Mouse (Mus musculus) erythroblast, embryonic 14.5 days (primary cell): ENCODE measurements around the gene Map4. TPM values are rescaled to one million over a fixed set of nuclear protein-coding genes. Genes with fewer than 3 reads are reported as not detected.
"Not testable (repeated sequence)": the region's sequence is repeated elsewhere in the genome, so short reads cannot be mapped to it uniquely, and the experiment has no call there.

Source experiments
- H3K27me3 ChIP-seq: 2 replicates; pipeline ENCODE4 v1.6.1; 2012; ENCODE audit warnings: inconsistent platforms; ENCODE audit not compliant: control insufficient read depth
- H3K36me3 ChIP-seq: 2 replicates; pipeline ENCODE4 v1.6.1; 2012; ENCODE audit warnings: mild to moderate bottlenecking, inconsistent platforms; ENCODE audit not compliant: control insufficient read depth
- H3K4me1 ChIP-seq: 2 replicates; pipeline ENCODE4 v1.6.1; 2012; ENCODE audit warnings: inconsistent platforms; ENCODE audit not compliant: control insufficient read depth
- H3K4me3 ChIP-seq: replicated peaks from 2 replicates; pipeline ENCODE3; 2012; ENCODE audit warnings: moderate library complexity, mild to moderate bottlenecking, inconsistent platforms
- H3K9me3 ChIP-seq: 2 replicates; pipeline ENCODE4 v1.6.1; 2012; ENCODE audit warnings: low read length, inconsistent platforms, mixed read lengths; ENCODE audit not compliant: control insufficient read depth
- GATA1 ChIP-seq: IDR thresholded peaks from 2 replicates; pipeline ENCODE4 v1.6.1; 2012; ENCODE audit warnings: low read length, inconsistent platforms, mixed read lengths
- TAL1 ChIP-seq: IDR thresholded peaks from 3 replicates; pipeline ENCODE4 v1.6.1; 2012; ENCODE audit warnings: low read length, inconsistent platforms, mixed read lengths
- polyA plus RNA-seq: library from polyadenylated mRNA; stranded (reverse); fragments of >175 nt; gene quantifications from 2 replicates; pipeline ENCODE4 v1.2.3, GENCODE M21; 2012

The Map4 gene
- polyA plus RNA-seq, 1 experiment, result 0.61 TPM

DNA sequence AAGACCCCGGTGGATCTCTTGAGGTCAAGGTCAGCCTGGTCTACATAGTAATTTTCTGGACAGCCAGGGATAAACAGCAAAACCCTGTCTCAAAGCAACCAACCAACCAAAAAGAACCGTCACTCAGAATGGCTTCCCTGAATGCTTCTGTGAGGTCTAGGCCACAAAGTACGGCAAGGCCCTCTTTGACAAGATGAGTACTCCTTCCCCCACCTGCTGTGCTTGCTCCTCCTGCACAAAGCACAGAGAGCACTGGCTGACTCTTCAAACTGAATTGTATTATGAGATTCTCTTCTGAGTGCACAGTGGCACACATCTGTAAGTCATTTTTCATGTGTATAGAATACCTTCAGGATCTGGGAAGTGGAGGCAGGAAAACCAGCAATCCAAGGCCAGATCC is 166.5 kb downstream of the Map4 start:
- Histone ChIP-seq H3K4me3 (no peak overlapping the region), H3K36me3 (peaks cover 49% of the 10 kb centered on the region), H3K9me3 (no peaks in the 10 kb centered on the region), H3K4me1 (peaks cover 16% of the 10 kb centered on the region), H3K27me3 (no peaks in the 10 kb centered on the region)
- no peak for TF ChIP-seq GATA1
- no peak for TF ChIP-seq TAL1

DNA sequence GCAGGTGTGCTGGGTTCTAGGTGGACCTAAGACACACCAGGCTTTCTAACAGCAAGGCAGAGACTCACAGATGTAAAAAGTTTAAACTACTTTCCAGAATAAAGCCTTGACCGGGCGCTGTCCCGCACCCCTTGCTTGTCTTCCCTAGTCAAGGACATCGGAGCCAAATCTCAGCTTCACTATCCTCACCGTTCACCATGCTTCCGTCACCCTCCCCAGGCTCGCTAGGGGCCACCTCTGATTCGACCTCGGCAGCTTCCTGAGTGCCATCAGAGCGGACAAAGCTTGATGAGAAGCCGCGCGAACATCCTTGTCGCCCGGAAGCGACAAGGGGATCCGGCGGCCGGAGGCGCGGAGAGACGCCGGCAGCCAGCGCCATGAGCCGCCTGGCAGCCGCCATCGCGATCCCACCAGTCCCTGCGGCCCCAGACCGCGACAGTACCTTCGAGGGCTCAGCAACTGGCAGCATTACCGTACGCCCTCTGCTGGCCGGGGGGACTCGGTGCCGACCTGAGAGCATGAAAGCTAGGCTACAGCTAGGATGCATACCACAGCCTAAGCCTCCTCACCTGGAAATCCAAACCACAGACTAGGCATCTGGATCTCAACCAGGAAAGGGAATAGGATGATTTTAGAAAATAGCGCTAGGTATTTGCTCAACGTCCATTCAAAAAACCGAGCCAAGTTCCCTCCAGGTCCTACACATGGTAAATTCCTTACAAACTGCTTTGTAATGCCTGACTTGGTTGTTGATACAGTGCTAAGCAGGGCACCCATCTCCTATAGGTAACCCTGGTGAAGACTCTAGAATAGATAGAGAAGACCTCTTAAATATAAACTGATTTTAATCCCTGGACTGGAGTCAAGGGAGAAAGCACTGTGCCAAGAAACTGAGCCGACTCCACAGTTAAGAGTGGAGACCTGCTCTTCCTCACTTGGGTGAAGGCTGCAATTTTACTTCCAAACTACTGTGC is 169.7 kb downstream of the Map4 start:
- no peaks in the 10 kb centered on the region for H3K9me3 ChIP-seq
- peaks cover 51% of the 10 kb centered on the region for H3K36me3 ChIP-seq
- TF ChIP-seq TAL1, result no peak
- TF ChIP-seq GATA1, result no peak
- H3K27me3 ChIP-seq, result no peaks in the 10 kb centered on the region
- peak overlapping the region; percentile 69 for H3K4me3 ChIP-seq
- H3K4me1 ChIP-seq, result peaks cover 20% of the 10 kb centered on the region

DNA sequence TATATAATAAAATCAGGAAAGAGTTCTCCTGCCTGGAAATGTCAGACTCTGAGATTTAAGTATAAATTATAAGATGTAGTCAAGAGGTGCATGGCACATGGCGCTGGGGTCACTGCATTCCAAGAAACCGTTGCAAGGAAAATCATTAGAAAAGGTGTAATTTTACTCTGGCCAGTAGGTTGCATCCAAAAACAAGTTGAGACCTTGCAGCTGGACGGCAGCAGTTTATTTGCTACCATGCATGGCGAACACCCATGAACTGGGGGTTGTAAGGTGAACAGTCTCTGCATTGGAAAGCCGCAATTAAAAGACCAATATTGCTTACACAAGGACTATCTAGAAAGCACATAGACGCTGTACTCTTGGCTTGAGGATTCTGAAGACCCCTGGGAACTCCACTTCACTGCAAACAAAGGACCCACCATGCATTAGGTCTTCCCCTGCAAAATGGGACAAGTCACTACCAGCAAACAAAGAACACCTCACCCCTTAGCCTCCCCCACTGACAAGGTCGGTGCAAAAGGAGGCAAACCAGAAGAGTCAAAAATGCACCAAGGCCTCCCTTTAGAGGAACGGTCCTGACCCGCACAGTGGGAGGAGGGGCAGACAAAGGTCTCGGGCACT is 185.2 kb downstream of the Map4 start:
- no peak for TF ChIP-seq GATA1
- no peak for TF ChIP-seq TAL1
- peak overlapping the region; percentile 91 for H3K4me3 ChIP-seq
- peaks cover 29% of the 10 kb centered on the region for H3K4me1 ChIP-seq
- no peaks in the 10 kb centered on the region for H3K27me3 ChIP-seq
- no peaks in the 10 kb centered on the region for H3K9me3 ChIP-seq
- H3K36me3 ChIP-seq, result peaks cover 31% of the 10 kb centered on the region

DNA sequence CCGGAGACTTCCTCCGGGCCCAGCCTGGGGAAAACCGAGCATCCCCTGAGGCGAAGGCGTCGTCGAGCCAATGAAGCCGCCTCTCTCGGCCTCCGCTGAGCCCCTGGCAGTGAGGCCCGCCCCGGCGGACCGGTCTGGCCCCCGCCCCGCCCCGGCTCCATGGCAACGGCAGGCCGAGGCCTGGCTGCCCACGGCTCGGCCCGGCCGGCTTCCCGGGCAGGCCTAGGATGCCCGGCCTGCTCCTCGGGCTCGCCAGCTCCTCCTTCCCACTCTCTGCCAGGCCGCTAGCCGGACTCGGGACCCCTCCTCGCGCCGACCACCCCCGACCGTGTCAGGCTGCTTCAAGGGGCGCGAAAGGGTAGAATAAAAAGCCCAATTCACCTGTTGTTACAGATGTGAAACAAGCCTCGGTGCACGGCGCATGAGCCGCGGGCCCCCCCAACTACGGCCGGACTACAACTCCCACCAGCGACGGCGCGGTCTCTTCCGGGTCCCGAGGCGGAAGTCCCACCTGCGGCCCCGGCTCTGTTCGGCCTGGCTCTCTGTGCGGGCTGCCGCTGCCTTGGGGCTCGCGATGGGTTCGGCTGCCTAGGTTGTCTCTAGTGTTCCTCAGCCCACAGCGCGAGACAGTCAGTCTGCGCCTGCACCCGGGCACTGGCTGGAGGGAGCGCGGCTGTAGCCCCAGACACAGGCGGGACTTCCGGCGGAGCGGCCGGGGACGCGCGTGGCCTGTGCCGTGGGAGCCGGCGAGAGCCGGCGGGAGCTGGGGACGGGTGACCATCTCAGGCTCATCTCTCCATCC is 185.9 kb downstream of the Map4 start, which contains the start of gene Smarcc1:
Gene Smarcc1 (plus strand): TSS at position 732 of the 802 bp plus-strand sequence.
- H3K4me1 ChIP-seq, result peaks cover 29% of the 10 kb centered on the region
- H3K4me3 ChIP-seq, result peak within 1 kb of the TSS; percentile 91
- no peaks in the 10 kb centered on the region for H3K27me3 ChIP-seq
- H3K9me3 ChIP-seq, result no peaks in the 10 kb centered on the region
- no peak for TF ChIP-seq TAL1
- TF ChIP-seq GATA1, result no peak
- peaks cover 25% of the 10 kb centered on the region for H3K36me3 ChIP-seq

DNA sequence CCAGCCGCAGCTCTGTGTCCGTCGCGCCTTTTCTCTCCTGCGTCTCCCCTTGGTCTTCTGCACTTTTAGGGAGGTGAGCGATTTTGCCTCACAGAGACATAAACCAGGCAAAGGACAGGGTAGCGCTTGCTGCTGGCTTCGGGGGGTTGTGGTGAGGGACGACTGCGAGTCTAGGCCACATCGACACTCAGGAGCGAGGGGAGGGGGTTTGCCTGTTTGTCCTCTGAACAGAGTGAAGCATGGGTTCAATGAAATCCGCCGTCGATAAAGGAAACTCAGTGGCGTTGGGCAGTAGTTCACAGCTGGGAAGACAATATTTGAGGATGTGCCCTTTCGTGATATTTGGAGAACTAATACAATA is 186.5 kb downstream of the Map4 start, which contains the start of gene Dhx30:
Gene Dhx30 (minus strand): TSS at position 52 of the 361 bp plus-strand sequence.
- TF ChIP-seq GATA1 (no peak), TAL1 (no peak)
- no peaks in the 10 kb centered on the region for H3K9me3 ChIP-seq
- H3K4me3 ChIP-seq, result peak within 1 kb of the TSS; percentile 91
- H3K27me3 ChIP-seq, result no peaks in the 10 kb centered on the region
- H3K36me3 ChIP-seq, result peaks cover 19% of the 10 kb centered on the region
- peaks cover 29% of the 10 kb centered on the region for H3K4me1 ChIP-seq

DNA sequence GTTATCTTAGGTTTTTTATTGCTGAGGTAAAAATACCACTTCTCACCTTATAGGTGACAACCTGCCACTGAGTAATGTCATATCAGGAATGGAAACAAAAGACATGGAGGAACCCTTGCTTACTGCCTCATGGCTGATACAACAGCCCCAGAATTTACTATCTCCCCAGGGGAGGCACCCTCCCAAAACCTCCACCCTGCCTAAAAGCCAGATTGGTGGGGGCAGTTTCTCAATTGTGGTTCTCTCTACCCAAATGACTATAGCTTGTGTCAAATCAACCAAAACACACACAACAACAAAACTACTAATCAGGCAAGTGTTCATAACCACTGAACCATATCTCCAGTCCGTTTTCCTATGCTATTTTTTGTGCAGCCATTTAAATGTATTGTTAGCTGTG is 187.0 kb downstream of the Map4 start:
- no peak for TF ChIP-seq GATA1
- no peak for TF ChIP-seq TAL1
- H3K27me3 ChIP-seq, result no peaks in the 10 kb centered on the region

DNA sequence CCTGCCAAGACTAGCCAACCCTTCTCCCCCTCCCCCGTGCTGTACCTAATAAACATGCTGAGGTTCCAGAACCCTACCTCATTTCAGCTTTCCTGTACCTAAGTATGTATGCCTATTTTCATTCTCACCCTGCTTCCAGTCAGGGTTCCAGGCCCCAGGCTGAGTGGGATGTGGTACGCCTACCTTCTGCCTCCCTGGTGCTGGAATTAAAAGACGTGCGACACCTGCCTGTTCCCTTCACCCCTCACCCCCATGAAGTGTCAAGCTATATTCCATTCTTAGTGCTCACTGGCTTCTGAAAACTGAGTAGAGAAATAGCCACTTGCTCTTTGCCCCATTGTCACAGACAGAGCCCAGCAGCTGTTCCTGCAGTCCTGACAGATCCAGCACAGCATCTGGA is 190.2 kb downstream of the Map4 start:
- TF ChIP-seq GATA1 (no peak), TAL1 (no peak)
- Histone ChIP-seq H3K27me3 (no peaks in the 10 kb centered on the region), H3K9me3 (no peaks in the 10 kb centered on the region), H3K4me3 (no peak overlapping the region), H3K36me3 (peaks cover 2% of the 10 kb centered on the region), H3K4me1 (peaks cover 24% of the 10 kb centered on the region)

More for the DNA sequence above, 187.0 kb downstream of the Map4 start:
- Histone ChIP-seq H3K4me3 (peak overlapping the region; percentile 91), H3K9me3 (no peaks in the 10 kb centered on the region), H3K4me1 (peaks cover 29% of the 10 kb centered on the region), H3K36me3 (peaks cover 15% of the 10 kb centered on the region)

DNA sequence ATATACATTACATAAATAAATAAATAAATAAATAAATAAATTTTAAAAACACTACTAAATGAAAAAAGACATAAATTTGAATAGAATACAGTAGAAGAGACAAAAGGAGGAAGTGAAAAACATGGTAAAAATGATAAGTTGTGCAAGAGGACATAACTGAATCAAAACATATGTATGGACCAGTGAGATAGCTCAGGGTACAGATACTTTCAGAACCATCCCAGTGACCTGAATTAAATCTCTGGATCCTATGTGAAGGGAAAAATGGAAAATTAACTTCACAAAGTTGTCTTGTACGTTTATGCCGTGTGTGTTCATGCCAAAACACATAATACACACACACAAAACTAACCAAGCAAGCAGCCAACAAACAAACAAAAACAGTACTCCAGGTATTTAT is 192.1 kb downstream of the Map4 start:
- Histone ChIP-seq H3K4me3 (no peak overlapping the region), H3K4me1 (peaks cover 12% of the 10 kb centered on the region), H3K9me3 (no peaks in the 10 kb centered on the region), H3K36me3 (peaks cover 2% of the 10 kb centered on the region), H3K27me3 (no peaks in the 10 kb centered on the region)
- no peak for TF ChIP-seq TAL1
- TF ChIP-seq GATA1, result no peak

DNA sequence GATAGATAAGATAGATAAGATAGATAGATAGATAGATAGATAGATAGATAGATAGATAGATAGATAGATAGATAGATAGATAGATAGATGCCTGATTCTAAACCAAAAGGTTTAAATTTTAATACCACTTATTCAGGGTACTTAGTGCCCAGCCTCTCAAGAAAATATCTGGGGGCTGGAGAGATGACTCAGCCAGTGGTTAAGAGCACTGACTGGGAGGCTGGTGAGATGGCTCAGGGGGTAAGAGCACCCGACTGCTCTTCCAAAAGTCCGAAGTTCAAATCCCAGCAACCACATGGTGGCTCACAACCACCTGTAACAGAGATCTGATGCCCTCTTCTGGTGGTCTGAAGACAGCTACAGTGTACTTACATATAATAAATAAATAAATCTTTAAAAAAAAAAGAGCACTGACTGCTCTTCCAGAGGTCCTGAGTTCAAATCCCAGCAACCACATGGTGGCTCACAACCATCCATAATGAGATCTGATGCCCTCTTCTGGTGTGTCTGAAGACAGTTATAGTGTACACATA is 192.8 kb downstream of the Map4 start:
- not testable (repeated sequence) for H3K4me1 ChIP-seq, H3K4me3 ChIP-seq, H3K36me3 ChIP-seq, H3K9me3 ChIP-seq, H3K27me3 ChIP-seq
